Mouse (Mus musculus) liver, embryonic 13.5 days (tissue): ENCODE measurements around the gene Fxr2. TPM values are rescaled to one million over a fixed set of nuclear protein-coding genes. Genes with fewer than 3 reads are reported as not detected.

ENCODE experiments used
- ATAC-seq: fragments of 200-750 bp; cut with Nextera tagmentation; 2 replicates; pipeline ENCODE4 v1.8.0; 2017; ENCODE audit warnings: low read depth, mild to moderate bottlenecking, moderate number of reproducible peaks, moderate library complexity
- DNase-seq: peaks from one replicate; pipeline ENCODE4 v3.0.0; 2022
- H3K27ac ChIP-seq: fragments of 300-500 bp; sonication (generic); 2 replicates; pipeline ENCODE4 v1.5.1; 2015; ENCODE audit warnings: moderate library complexity, mild to moderate bottlenecking, inconsistent platforms
- H3K27me3 ChIP-seq: fragments of 300-500 bp; sonication (generic); 2 replicates; pipeline ENCODE4 v1.6.1; 2015; ENCODE audit warnings: mild to moderate bottlenecking, inconsistent platforms
- H3K36me3 ChIP-seq: fragments of 300-500 bp; sonication (generic); 2 replicates; pipeline ENCODE4 v1.6.1; 2015; ENCODE audit warnings: mild to moderate bottlenecking, inconsistent platforms
- H3K4me1 ChIP-seq: fragments of 300-500 bp; sonication (generic); replicated peaks from 2 replicates; pipeline ENCODE4 v1.6.1; 2015; ENCODE audit warnings: inconsistent platforms
- H3K4me2 ChIP-seq: fragments of 300-500 bp; sonication (generic); 2 replicates; pipeline ENCODE4 v1.6.1; 2015; ENCODE audit warnings: inconsistent platforms, mild to moderate bottlenecking, moderate library complexity
- H3K4me3 ChIP-seq: fragments of 300-500 bp; sonication (generic); replicated peaks from 2 replicates; pipeline ENCODE4 v1.5.1; 2015; ENCODE audit warnings: mild to moderate bottlenecking, inconsistent platforms
- H3K9ac ChIP-seq: fragments of 300-500 bp; sonication (generic); 2 replicates; pipeline ENCODE4 v1.6.1; 2015; ENCODE audit warnings: mild to moderate bottlenecking, inconsistent platforms
- H3K9me3 ChIP-seq: fragments of 300-500 bp; sonication (generic); replicated peaks from 2 replicates; pipeline ENCODE4 v1.6.1; 2016; ENCODE audit warnings: inconsistent platforms
- WGBS: fragments of 180-500 bp; shearing (Covaris S2); methylation state at CpG from one replicate; pipeline ENCODE4 v1.1.7; 2015; ENCODE audit not compliant: insufficient replicate concordance; 5-methylcytosine and 5-hydroxymethylcytosine counted together
- polyA plus RNA-seq: library from polyadenylated mRNA; unstranded; fragments of >200 nt; fragmentation: Nextera tagmentation; extraction: Ambion mirVana; gene quantifications from 2 replicates; pipeline ENCODE4 v1.2.1, GENCODE M21; 2015

Gene Fxr2
- 7.9 and 8.2 TPM in 2 replicates for polyA plus RNA-seq

GRCm38 (mm10) chr11:69632284-69633089 is at the start of gene Fxr2:
TSS of gene Fxr2 (plus strand) at chr11:69632990.
- Histone ChIP-seq H3K9me3 (no peaks in the 10 kb centered on the region), H3K4me2 (peak within 1 kb of the TSS; percentile 91), H3K27me3 (no peaks in the 10 kb centered on the region), H3K4me1 (peaks cover 48% of the 10 kb centered on the region), H3K4me3 (peak within 1 kb of the TSS; percentile 93), H3K9ac (peak within 1 kb of the TSS; percentile 97), H3K27ac (peak within 1 kb of the TSS; percentile 95), H3K36me3 (peaks cover 2% of the 10 kb centered on the region; the same call in 1 of the 2 replicates)
- ATAC-seq (peak; percentile 95), DNase-seq (peak; percentile 100)
- under 1% methylated on average over 55 of the region's 56 CpGs for WGBS

- Histone ChIP-seq H3K4me3 (no peak overlapping the region), H3K9me3 (no peaks in the 10 kb centered on the region), H3K4me2 (peak overlapping the region; percentile 65), H3K9ac (peak overlapping the region; percentile 62), H3K36me3 (peaks cover 44% of the 10 kb centered on the region), H3K4me1 (peaks cover 77% of the 10 kb centered on the region), H3K27me3 (no peaks in the 10 kb centered on the region), H3K27ac (peak overlapping the region; percentile 96)
- WGBS = 63% methylated on average over 7 of the region's 7 CpGs
- ATAC-seq (no peak), DNase-seq (no peak)
Measured at GRCm38 (mm10) chr11:69584008-69584407, 48.8 kb upstream of the Fxr2 start.

GRCm38 (mm10) chr11:69584937-69585336 is 47.9 kb upstream of the Fxr2 start:
- Histone ChIP-seq H3K9me3 (no peaks in the 10 kb centered on the region), H3K4me1 (peaks cover 82% of the 10 kb centered on the region), H3K9ac (peak overlapping the region; percentile 62), H3K27ac (peak overlapping the region; percentile 96), H3K27me3 (no peaks in the 10 kb centered on the region), H3K36me3 (peaks cover 54% of the 10 kb centered on the region), H3K4me2 (peak overlapping the region; percentile 65), H3K4me3 (peak overlapping the region; percentile 27; the same call in 1 of the 2 replicates)
- ATAC-seq (no peak), DNase-seq (no peak)
- 77% methylated on average over 13 of the region's 13 CpGs for WGBS

- no peaks in the 10 kb centered on the region for H3K27me3 ChIP-seq
- H3K4me3 ChIP-seq = peak overlapping the region; percentile 34
- peaks cover 91% of the 10 kb centered on the region for H3K4me1 ChIP-seq
- H3K36me3 ChIP-seq = peaks cover 62% of the 10 kb centered on the region
- ATAC-seq (peak; percentile 76), DNase-seq (peak; percentile 76)
- H3K27ac ChIP-seq = peak overlapping the region; percentile 96
- peak overlapping the region; percentile 65 for H3K4me2 ChIP-seq
- peak overlapping the region; percentile 62 for H3K9ac ChIP-seq
- H3K9me3 ChIP-seq = no peaks in the 10 kb centered on the region
- WGBS = 25% methylated on average over 7 of the region's 7 CpGs
Measured at GRCm38 (mm10) chr11:69585718-69586325, 47.0 kb upstream of the Fxr2 start.

- H3K9me3 ChIP-seq = no peaks in the 10 kb centered on the region
- H3K27me3 ChIP-seq = no peaks in the 10 kb centered on the region
- peaks cover 70% of the 10 kb centered on the region for H3K36me3 ChIP-seq
- ATAC-seq = peak; percentile 82
- 38% methylated on average over 22 of the region's 22 CpGs for WGBS
- peak overlapping the region; percentile 30 for H3K4me3 ChIP-seq
- peak; percentile 67 for DNase-seq
- peak overlapping the region; percentile 67 for H3K9ac ChIP-seq
- peaks cover 92% of the 10 kb centered on the region for H3K4me1 ChIP-seq
- H3K4me2 ChIP-seq = peak overlapping the region; percentile 62
- peak overlapping the region; percentile 96 for H3K27ac ChIP-seq
Measured at GRCm38 (mm10) chr11:69589207-69589834, 43.5 kb upstream of the Fxr2 start.

- H3K9ac ChIP-seq = peak overlapping the region; percentile 67
- peak overlapping the region; percentile 62 for H3K4me2 ChIP-seq
- H3K4me1 ChIP-seq = peaks cover 79% of the 10 kb centered on the region
- peak; percentile 71 for ATAC-seq
- DNase-seq = no peak
- H3K9me3 ChIP-seq = no peaks in the 10 kb centered on the region
- WGBS = 65% methylated on average over 8 of the region's 8 CpGs
- no peak overlapping the region for H3K4me3 ChIP-seq
- H3K27me3 ChIP-seq = no peaks in the 10 kb centered on the region
- H3K36me3 ChIP-seq = peaks cover 73% of the 10 kb centered on the region
- peak overlapping the region; percentile 96 for H3K27ac ChIP-seq
Measured at GRCm38 (mm10) chr11:69590622-69591021, 42.2 kb upstream of the Fxr2 start.

- peaks cover 71% of the 10 kb centered on the region for H3K4me1 ChIP-seq
- peak overlapping the region; percentile 62; the same call in 1 of the 2 replicates for H3K4me2 ChIP-seq
- H3K36me3 ChIP-seq = peaks cover 73% of the 10 kb centered on the region
- H3K9me3 ChIP-seq = no peaks in the 10 kb centered on the region
- peak overlapping the region; percentile 96 for H3K27ac ChIP-seq
- 76% methylated on average over 3 of the region's 3 CpGs for WGBS
- no peak overlapping the region for H3K4me3 ChIP-seq
- peak overlapping the region; percentile 43; the same call in 1 of the 2 replicates for H3K9ac ChIP-seq
- ATAC-seq (no peak), DNase-seq (no peak)
- no peaks in the 10 kb centered on the region for H3K27me3 ChIP-seq
Measured at GRCm38 (mm10) chr11:69591424-69591823, 41.4 kb upstream of the Fxr2 start.

- no peak overlapping the region for H3K4me2 ChIP-seq
- H3K4me3 ChIP-seq = no peak overlapping the region
- ATAC-seq (no peak), DNase-seq (no peak)
- peak overlapping the region; percentile 43; the same call in 1 of the 2 replicates for H3K9ac ChIP-seq
- H3K36me3 ChIP-seq = peaks cover 67% of the 10 kb centered on the region
- H3K4me1 ChIP-seq = peaks cover 65% of the 10 kb centered on the region
- WGBS = 77% methylated on average over 7 of the region's 7 CpGs
- H3K27ac ChIP-seq = peak overlapping the region; percentile 96
- no peaks in the 10 kb centered on the region for H3K27me3 ChIP-seq
- no peaks in the 10 kb centered on the region for H3K9me3 ChIP-seq
Measured at GRCm38 (mm10) chr11:69591899-69592637, 40.7 kb upstream of the Fxr2 start.

GRCm38 (mm10) chr11:69592799-69593198 is 40.0 kb upstream of the Fxr2 start:
- H3K27ac ChIP-seq = peak overlapping the region; percentile 96
- H3K27me3 ChIP-seq = no peaks in the 10 kb centered on the region
- H3K4me1 ChIP-seq = peaks cover 58% of the 10 kb centered on the region
- no peak for ATAC-seq
- no peak overlapping the region for H3K4me2 ChIP-seq
- H3K4me3 ChIP-seq = no peak overlapping the region
- no peaks in the 10 kb centered on the region for H3K9me3 ChIP-seq
- DNase-seq = no peak
- peaks cover 60% of the 10 kb centered on the region for H3K36me3 ChIP-seq
- WGBS = 63% methylated on average over 4 of the region's 4 CpGs
- H3K9ac ChIP-seq = peak overlapping the region; percentile 43; the same call in 1 of the 2 replicates

- no peak for ATAC-seq
- no peak for DNase-seq
- peak overlapping the region; percentile 50; the same call in 1 of the 2 replicates for H3K27ac ChIP-seq
- no peak overlapping the region for H3K4me2 ChIP-seq
- no peak overlapping the region for H3K4me3 ChIP-seq
- peaks cover 39% of the 10 kb centered on the region for H3K36me3 ChIP-seq
- no peak overlapping the region for H3K9ac ChIP-seq
- WGBS = 93% methylated on average over 6 of the region's 6 CpGs
- no peaks in the 10 kb centered on the region for H3K9me3 ChIP-seq
- no peaks in the 10 kb centered on the region for H3K27me3 ChIP-seq
- peaks cover 51% of the 10 kb centered on the region for H3K4me1 ChIP-seq
Measured at GRCm38 (mm10) chr11:69594853-69595252, 37.9 kb upstream of the Fxr2 start.
